Mouse (Mus musculus): ENCODE data around the gene Gm21497.
"Not testable (repeated sequence)": the region's sequence is repeated elsewhere in the genome, so short reads cannot be mapped to it uniquely, and the experiment has no call there.

Gm21497 gene

GRCm38 (mm10) chrY:61646446-61646845 lies at the start of gene Gm21497:
TSS of gene Gm21497 (plus strand) at chrY:61646746.
- DNase-seq (ENCODE audit: low read depth, low spot score): not testable (repeated sequence)
